Mouse (Mus musculus) cerebellum, adult 11-12 months (tissue): ENCODE data around the gene Olfr516.
"Not testable (repeated sequence)": the region's sequence is repeated elsewhere in the genome, so short reads cannot be mapped to it uniquely, and the experiment has no call there.

Source experiments
- DNase-seq: peaks from one replicate; pipeline ENCODE4 v3.0.0; 2022

Gene Olfr516

GRCm38 (mm10) chr7:108850429-108850828 is at the start of gene Olfr516:
Gene Olfr516, minus strand, starts transcription at chr7:108850529.
- no peak for DNase-seq

- DNase-seq = no peak
These were observed 44.0 kb upstream of the Olfr516 start, which contains the start of gene Olfr519 for GRCm38 (mm10) chr7:108894320-108894719. Gene Olfr519, minus strand, starts transcription at chr7:108894420.

DNA sequence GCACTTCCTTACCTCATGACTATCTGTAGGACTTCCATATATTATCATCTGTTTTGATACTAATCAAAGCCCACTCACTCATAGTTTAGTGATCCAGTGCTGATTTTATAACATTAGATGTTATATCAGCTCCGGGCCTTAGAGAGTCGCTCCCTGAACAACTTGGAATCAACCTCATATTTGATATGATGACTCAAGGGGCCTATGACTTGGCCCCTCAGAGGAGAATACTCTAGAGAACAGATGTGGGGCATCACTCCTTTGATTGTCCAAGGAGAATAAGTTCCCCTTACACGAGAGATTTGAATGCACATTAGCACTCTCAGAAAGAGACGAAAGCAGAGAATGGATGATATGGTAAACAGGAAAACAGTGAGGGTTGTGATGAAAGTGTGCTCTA is 34.6 kb upstream of the Olfr516 start, which contains the start of gene Olfr518:
Gene Olfr518, minus strand, starts transcription at position 101 of the 400 bp plus-strand sequence.
- no peak for DNase-seq

GRCm38 (mm10) chr7:108872279-108872678 is 21.9 kb upstream of the Olfr516 start, which contains the start of gene Olfr517:
Gene Olfr517, minus strand, starts transcription at chr7:108872379.
- DNase-seq = no peak

GRCm38 (mm10) chr7:108825897-108826296 is 24.4 kb downstream of the Olfr516 start, which contains the start of gene Olfr514:
Gene Olfr514, minus strand, starts transcription at chr7:108825997.
- no peak for DNase-seq

DNA sequence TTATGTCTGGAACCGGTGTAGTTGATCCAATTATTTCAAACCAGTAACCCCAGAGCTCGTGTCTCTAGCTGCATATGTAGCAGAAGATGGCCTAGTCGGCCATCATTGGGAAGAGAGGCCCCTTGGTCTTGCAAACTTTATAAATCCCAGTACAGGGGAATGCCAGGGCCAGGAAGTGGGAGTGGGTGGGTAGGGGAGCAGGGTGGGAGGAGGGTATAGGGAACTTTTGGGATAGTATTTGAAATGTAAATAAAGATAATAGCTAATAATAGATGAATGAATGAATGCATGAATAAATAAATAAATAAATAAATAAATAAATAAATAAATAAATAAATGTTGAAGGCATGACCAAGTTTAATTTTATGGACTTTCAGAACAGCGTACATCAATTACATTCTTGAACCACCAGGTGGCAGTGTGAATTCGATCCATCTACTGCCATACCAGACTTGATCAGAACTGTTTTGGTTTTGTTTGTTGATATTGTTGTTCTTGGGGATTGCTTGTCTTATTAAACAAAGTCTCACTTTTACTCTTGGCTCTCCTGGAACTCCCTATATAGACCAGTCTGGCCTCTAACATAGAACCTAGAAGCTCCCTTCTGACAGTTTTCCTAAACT is 35.6 kb downstream of the Olfr516 start:
- not testable (repeated sequence) for DNase-seq

GRCm38 (mm10) chr7:108797205-108797933 is 53.0 kb downstream of the Olfr516 start:
- DNase-seq = no peak
